In genomic region chr12:116968215-116968939, GRCm38 (mm10) we compare ENCODE assay signal across 15 mouse cellular contexts.
A peak's percentile ranks its signal among the peaks of the same experiment; 100 is the strongest.
DNase-seq lines count a peak whose midpoint lies in the region; ATAC-seq lines count a peak whose summit lies in the region.
"Had no signal": no experiment of that assay in that cellular context is flagged by ENCODE, and none has a peak within 500 bp of the region (broad histone marks: within the 10 kb centered on the region; RNA-seq: fewer than 3 reads in every experiment).

No protein-coding gene starts in this region.

- H3K27ac ChIP-seq in forebrain, embryonic 16.5 days (ENCODE audit: low read length): no peak overlapping the region
- peak overlapping the region; percentile 56 for H3K27ac ChIP-seq in midbrain, embryonic 14.5 days (replicated peaks; ENCODE audit: low read depth, low read length)
- H3K27ac ChIP-seq: layer of hippocampus, adult 2 months; macrophage had no signal

- no peaks in the 10 kb centered on the region for H3K9me3 ChIP-seq in forebrain, embryonic 16.5 days (ENCODE audit: control insufficient read depth, low read length)
- no peaks in the 10 kb centered on the region for H3K9me3 ChIP-seq in midbrain, embryonic 14.5 days (ENCODE audit: control insufficient read depth, low read length)
- H3K9me3 ChIP-seq: heart, embryonic 12.5 days had no signal

- peak; percentile 11 to 26 for DNase-seq in frontal cortex, postnatal 36 days (ENCODE audit: low spot score in 2 of 2)
- DNase-seq in frontal cortex, postnatal 10 days (ENCODE audit: low spot score in 2 of 2): no peak
- DNase-seq in ZHBTc4 (ENCODE audit: low read depth, low spot score): peak; percentile 16
- peak; percentile 80 for DNase-seq in midbrain, embryonic 14.5 days
- DNase-seq in cerebellum, adult 8-10 months: no peak
- no peak for DNase-seq in kidney, postnatal 10 days
- DNase-seq in ovary, postnatal 36 days (ENCODE audit: low spot score): no peak
- DNase-seq: gastrocnemius, postnatal 25 days; liver, postnatal 0 days; thymus, adult 2 months had no signal

- no peak overlapping the region for H3K9ac ChIP-seq in forebrain, embryonic 16.5 days (replicated peaks; ENCODE audit: low read depth, low read length)
- no peak overlapping the region for H3K9ac ChIP-seq in midbrain, embryonic 14.5 days (replicated peaks; ENCODE audit: low read length)
- H3K9ac ChIP-seq: heart, embryonic 12.5 days; liver, postnatal 0 days had no signal

- 0 out of 2 replicates have a peak, but pooled peaks cover 4% of the 10 kb centered on the region for H3K4me1 ChIP-seq in forebrain, embryonic 16.5 days (replicated peaks; ENCODE audit: control insufficient read depth, insufficient read depth, low read length)
- peaks cover 14% of the 10 kb centered on the region for H3K4me1 ChIP-seq in midbrain, embryonic 14.5 days (ENCODE audit: control insufficient read depth, insufficient read depth, low read length)
- H3K4me1 ChIP-seq: heart, embryonic 12.5 days had no signal

- 55% methylated on average over 8 of the region's 8 CpGs for WGBS in forebrain, embryonic 16.5 days
- 42% methylated on average over 8 of the region's 8 CpGs for WGBS in midbrain, embryonic 14.5 days

- no peaks in the 10 kb centered on the region for H3K36me3 ChIP-seq in forebrain, embryonic 16.5 days (ENCODE audit: control insufficient read depth, insufficient read depth)
- no peaks in the 10 kb centered on the region for H3K36me3 ChIP-seq in midbrain, embryonic 14.5 days (ENCODE audit: control insufficient read depth, insufficient read depth, low read length)
- H3K36me3 ChIP-seq: heart, embryonic 12.5 days had no signal

- H3K4me2 ChIP-seq in forebrain, embryonic 16.5 days (ENCODE audit: low read length): no peak overlapping the region
- H3K4me2 ChIP-seq in midbrain, embryonic 14.5 days (ENCODE audit: low read length): no peak overlapping the region
- H3K4me2 ChIP-seq: heart, embryonic 12.5 days had no signal

- H3K27me3 ChIP-seq in forebrain, embryonic 16.5 days (replicated peaks; ENCODE audit: control insufficient read depth, insufficient read depth, low read length): no peaks in the 10 kb centered on the region
- no peaks in the 10 kb centered on the region for H3K27me3 ChIP-seq in midbrain, embryonic 14.5 days (ENCODE audit: control insufficient read depth, insufficient read depth, low read length)
- H3K27me3 ChIP-seq: heart, embryonic 12.5 days had no signal

- peak; percentile 68 for ATAC-seq in forebrain, embryonic 16.5 days
- ATAC-seq in midbrain, embryonic 14.5 days (ENCODE audit: low FRiP score, low TSS enrichment): peak; percentile 74
- ATAC-seq: activated CD4-positive, CD25-positive, alpha-beta regulatory T cell, adult 4 months; liver, postnatal 0 days had no signal

- no peak overlapping the region for H3K4me3 ChIP-seq in forebrain, embryonic 16.5 days (replicated peaks; ENCODE audit: low read length)
- H3K4me3 ChIP-seq in midbrain, embryonic 14.5 days (replicated peaks; ENCODE audit: low read depth, low read length): no peak overlapping the region
- H3K4me3 ChIP-seq: heart, embryonic 12.5 days; layer of hippocampus, adult 2 months had no signal

Comparison
In these comparisons a context has a peak if more than half of its experiments do, and no peak if none do; other contexts are left out.
1. DNase-seq: peak in frontal cortex, postnatal 36 days (2 of 2), ZHBTc4 (single experiment) and midbrain, embryonic 14.5 days (single experiment); none in frontal cortex, postnatal 10 days (0 of 2), cerebellum, adult 8-10 months (single experiment), kidney, postnatal 10 days (single experiment) and ovary, postnatal 36 days (single experiment).